Mouse (Mus musculus) forebrain, embryonic 15.5 days (tissue): ENCODE results near the gene Hhat. TPM values are rescaled to one million over a fixed set of nuclear protein-coding genes. Genes with fewer than 3 reads are reported as not detected.

Experiments used
- ATAC-seq: fragments of 200-750 bp; cut with Nextera tagmentation; replicated peaks from 2 replicates; pipeline ENCODE4 v1.8.0; 2017; ENCODE audit warnings: mild to moderate bottlenecking, moderate TSS enrichment, moderate library complexity
- H3K27ac ChIP-seq: fragments of 300-500 bp; sonication (generic); replicated peaks from 2 replicates; pipeline ENCODE4 v1.5.1; 2015; ENCODE audit warnings: mild to moderate bottlenecking, inconsistent platforms
- H3K27me3 ChIP-seq: fragments of 300-500 bp; sonication (generic); 2 replicates; pipeline ENCODE4 v1.6.1; 2015; ENCODE audit warnings: inconsistent platforms
- H3K36me3 ChIP-seq: fragments of 300-500 bp; sonication (generic); 2 replicates; pipeline ENCODE4 v1.6.1; 2015; ENCODE audit warnings: mild to moderate bottlenecking, inconsistent platforms
- H3K4me1 ChIP-seq: fragments of 300-500 bp; sonication (generic); 2 replicates; pipeline ENCODE4 v1.6.1; 2015; ENCODE audit warnings: inconsistent platforms
- H3K4me2 ChIP-seq: fragments of 300-500 bp; sonication (generic); replicated peaks from 2 replicates; pipeline ENCODE4 v1.6.1; 2015; ENCODE audit warnings: mild to moderate bottlenecking, inconsistent platforms
- H3K4me3 ChIP-seq: fragments of 300-500 bp; sonication (generic); 2 replicates; pipeline ENCODE4 v1.5.1; 2015; ENCODE audit warnings: mild to moderate bottlenecking, inconsistent platforms
- H3K9ac ChIP-seq: fragments of 300-500 bp; sonication (generic); replicated peaks from 2 replicates; pipeline ENCODE4 v1.6.1; 2015; ENCODE audit warnings: mild to moderate bottlenecking, inconsistent platforms
- H3K9me3 ChIP-seq: fragments of 300-500 bp; sonication (generic); 2 replicates; pipeline ENCODE4 v1.6.1; 2016; ENCODE audit warnings: inconsistent platforms
- WGBS: fragments of 180-500 bp; shearing (Covaris S2); methylation state at CpG from one replicate; pipeline ENCODE4 v1.1.7; 2015; ENCODE audit warnings: mixed read lengths; 5-methylcytosine and 5-hydroxymethylcytosine counted together
- polyA plus RNA-seq: library from polyadenylated mRNA; unstranded; fragments of >200 nt; fragmentation: Nextera tagmentation; extraction: Ambion mirVana; gene quantifications from 2 replicates; pipeline ENCODE4 v1.2.1, GENCODE M21; 2015

Gene Hhat
- polyA plus RNA-seq, 1 experiment from 2014 or later: 2.0 TPM

DNA sequence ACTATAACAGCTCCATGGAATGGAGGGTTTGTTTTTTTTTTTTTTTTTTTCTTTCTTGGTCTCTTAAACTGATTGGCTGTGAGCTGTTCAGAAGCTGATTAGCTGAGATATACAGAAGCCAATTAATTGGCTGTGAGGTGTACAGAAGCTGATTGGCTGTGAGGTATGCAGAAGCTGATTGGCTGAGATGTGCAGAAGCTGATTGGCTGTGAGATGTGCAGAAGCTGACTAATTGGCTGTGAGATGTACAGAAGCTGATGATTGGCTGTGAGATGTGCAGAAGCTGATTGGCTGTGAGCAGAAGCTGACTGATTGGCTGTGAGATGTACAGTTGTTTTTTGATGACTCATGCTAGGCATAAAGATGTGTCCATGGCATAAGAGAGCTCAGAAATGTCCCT lies 320.6 kb downstream of the Hhat start:
- Histone ChIP-seq H3K4me2 (no peak overlapping the region), H3K4me3 (no peak overlapping the region), H3K9ac (no peak overlapping the region), H3K27ac (no peak overlapping the region), H3K4me1 (peaks cover 4% of the 10 kb centered on the region; the same call in 1 of the 2 replicates), H3K9me3 (no peaks in the 10 kb centered on the region), H3K27me3 (no peaks in the 10 kb centered on the region), H3K36me3 (no peaks in the 10 kb centered on the region)
- ATAC-seq: no peak

DNA sequence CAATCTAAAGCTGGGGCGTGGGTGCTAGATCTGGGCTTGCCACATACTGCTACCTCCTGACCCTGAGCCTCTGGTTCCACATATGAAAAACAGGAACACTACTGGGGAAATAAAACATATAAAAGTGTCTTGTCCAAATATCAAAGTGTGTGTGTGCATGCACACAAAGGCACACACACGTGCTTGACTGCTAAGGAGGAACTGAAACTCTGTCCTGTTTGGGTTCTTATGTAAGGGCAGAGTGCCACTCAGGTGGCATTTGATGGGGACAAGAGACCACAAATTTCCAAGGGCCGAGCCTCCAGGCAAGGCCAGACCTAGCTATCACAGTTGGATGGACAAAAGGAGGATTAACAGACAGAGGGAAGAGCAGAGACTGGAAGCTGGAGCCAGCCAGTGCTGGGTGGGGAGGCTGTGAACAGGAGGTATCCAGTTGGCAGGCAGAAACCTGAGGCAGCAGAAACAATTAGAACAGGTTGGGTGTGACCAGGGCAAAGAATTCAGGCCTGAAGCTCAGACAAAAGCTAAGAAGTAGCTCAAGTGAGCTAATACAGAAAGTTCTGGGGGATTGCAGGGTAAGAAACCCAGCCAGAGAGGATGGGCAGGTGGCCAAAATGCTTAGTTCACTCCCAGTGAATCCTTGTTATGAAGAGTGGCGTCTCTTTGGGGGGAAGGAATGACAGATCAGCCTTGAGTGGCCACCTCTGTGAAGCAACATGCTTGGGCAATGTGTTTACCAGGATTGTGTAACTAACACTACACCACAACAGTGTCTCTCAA lies 321.3 kb downstream of the Hhat start:
- H3K4me3 ChIP-seq: no peak overlapping the region
- H3K9me3 ChIP-seq: no peaks in the 10 kb centered on the region
- no peaks in the 10 kb centered on the region for H3K27me3 ChIP-seq
- no peak overlapping the region for H3K27ac ChIP-seq
- H3K9ac ChIP-seq: no peak overlapping the region
- H3K36me3 ChIP-seq: no peaks in the 10 kb centered on the region
- 47% methylated on average over 4 of the region's 4 CpGs for WGBS
- peaks cover 10% of the 10 kb centered on the region for H3K4me1 ChIP-seq
- ATAC-seq: no peak
- H3K4me2 ChIP-seq: no peak overlapping the region

DNA sequence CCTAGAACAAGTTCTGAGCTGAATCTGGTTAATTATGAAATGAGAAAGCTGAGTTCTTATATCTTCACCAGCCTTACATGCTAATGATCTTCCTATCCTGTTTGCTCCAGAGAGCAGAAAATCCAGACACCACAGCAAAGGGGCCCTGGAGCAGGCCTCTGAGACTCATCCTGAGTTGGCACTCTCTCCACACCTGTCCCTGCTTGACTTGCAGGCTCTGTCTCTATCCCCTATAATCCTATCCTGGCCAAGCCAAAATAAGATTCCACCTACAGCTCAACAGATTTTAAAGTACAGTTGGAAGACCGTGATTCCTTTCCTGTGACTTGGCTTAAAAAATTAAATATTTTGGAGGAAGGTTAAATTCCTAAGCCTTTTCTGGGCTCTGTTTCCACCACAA lies 322.5 kb downstream of the Hhat start:
- no peak for ATAC-seq

DNA sequence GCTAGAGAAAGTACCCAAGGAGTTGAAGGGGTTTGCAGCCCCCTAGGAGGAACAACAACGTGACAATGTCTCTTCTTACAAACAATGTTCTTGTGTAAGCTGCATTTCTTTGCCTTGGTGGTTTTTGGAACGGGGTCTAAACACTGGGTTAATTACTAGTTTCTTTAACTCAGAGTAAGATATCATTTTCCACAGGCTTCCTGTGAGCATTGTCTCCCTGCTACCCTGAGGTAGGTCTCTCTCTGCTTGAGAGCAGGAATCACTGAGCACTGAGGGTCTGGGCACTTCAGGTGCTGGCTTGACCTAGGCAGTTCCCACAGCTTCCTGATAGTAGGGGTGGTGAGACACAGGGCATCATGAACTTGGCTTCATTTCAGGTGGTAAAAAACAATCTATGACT lies 323.4 kb downstream of the Hhat start:
- Histone ChIP-seq H3K4me3 (no peak overlapping the region), H3K4me1 (peaks cover 23% of the 10 kb centered on the region), H3K4me2 (no peak overlapping the region), H3K27ac (no peak overlapping the region), H3K36me3 (no peaks in the 10 kb centered on the region), H3K9ac (no peak overlapping the region), H3K27me3 (no peaks in the 10 kb centered on the region), H3K9me3 (no peaks in the 10 kb centered on the region)
- 53% methylated on average over 2 of the region's 2 CpGs for WGBS
- no peak for ATAC-seq

More for the DNA sequence above, 322.5 kb downstream of the Hhat start:
- no peaks in the 10 kb centered on the region for H3K27me3 ChIP-seq
- H3K9me3 ChIP-seq: no peaks in the 10 kb centered on the region
- H3K4me1 ChIP-seq: peaks cover 22% of the 10 kb centered on the region
- no peak overlapping the region for H3K4me3 ChIP-seq
- no peak overlapping the region for H3K4me2 ChIP-seq
- 84% methylated on average over 1 of the region's 1 CpGs for WGBS
- no peak overlapping the region for H3K9ac ChIP-seq
- no peak overlapping the region for H3K27ac ChIP-seq
- no peaks in the 10 kb centered on the region for H3K36me3 ChIP-seq

Other genes with a start within 250 kb of the Hhat start
- 35.8 and 36.8 TPM in 2 replicates for gene Sertad4, start 84.5 kb upstream of the Hhat start, polyA plus RNA-seq